Mouse (Mus musculus) megakaryocyte, embryonic 14.5 days (primary cell): ENCODE results near the gene Fam234a. TPM values are rescaled to one million over a fixed set of nuclear protein-coding genes. Genes with fewer than 3 reads are reported as not detected.
"Not testable (repeated sequence)": the region's sequence is repeated elsewhere in the genome, so short reads cannot be mapped to it uniquely, and the experiment has no call there.

Experiments
- H3K27me3 ChIP-seq: replicated peaks from 2 replicates; pipeline ENCODE3; 2012; ENCODE audit warnings: inconsistent platforms
- H3K36me3 ChIP-seq: replicated peaks from 2 replicates; pipeline ENCODE3; 2012; ENCODE audit warnings: low read length, inconsistent platforms, mixed read lengths
- H3K4me1 ChIP-seq: 2 replicates; pipeline ENCODE4 v1.6.1; 2012; ENCODE audit warnings: inconsistent platforms
- H3K4me3 ChIP-seq: replicated peaks from 2 replicates; pipeline ENCODE3; 2012; ENCODE audit warnings: moderate library complexity, mild to moderate bottlenecking, inconsistent platforms
- H3K9me3 ChIP-seq: 2 replicates; pipeline ENCODE4 v1.6.1; 2012; ENCODE audit warnings: inconsistent platforms
- FLI1 ChIP-seq: IDR thresholded peaks from 2 replicates; pipeline ENCODE4 v1.6.1; 2012; ENCODE audit warnings: low read length, inconsistent platforms, mixed read lengths
- GATA1 ChIP-seq: IDR thresholded peaks from 3 replicates; pipeline ENCODE4 v1.6.1; 2012; ENCODE audit warnings: mixed read lengths, low read length, inconsistent platforms, borderline replicate concordance
- polyA plus RNA-seq: library from polyadenylated mRNA; stranded (reverse); fragments of >175 nt; gene quantifications from 2 replicates; pipeline ENCODE4 v1.2.3, GENCODE M21; 2012; ENCODE audit warnings: low replicate concordance; ENCODE audit not compliant: insufficient read depth

The Fam234a gene
- polyA plus RNA-seq, 1 experiment, result 7.0 TPM

GRCm38 (mm10) chr17:26206392-26206791 lies 37.6 kb downstream of the Fam234a start:
- Histone ChIP-seq H3K4me1 (peaks cover 22% of the 10 kb centered on the region), H3K9me3 (no peaks in the 10 kb centered on the region), H3K27me3 (peaks cover 88% of the 10 kb centered on the region), H3K36me3 (no peaks in the 10 kb centered on the region), H3K4me3 (no peak overlapping the region)
- TF ChIP-seq FLI1 (no peak), GATA1 (no peak)

GRCm38 (mm10) chr17:26204766-26205165 lies 39.3 kb downstream of the Fam234a start:
- no peak for TF ChIP-seq GATA1
- TF ChIP-seq FLI1, result no peak

GRCm38 (mm10) chr17:26203321-26203811 lies 40.7 kb downstream of the Fam234a start:
- TF ChIP-seq GATA1 (no peak), FLI1 (no peak)
- Histone ChIP-seq H3K4me1 (peaks cover 31% of the 10 kb centered on the region), H3K9me3 (no peaks in the 10 kb centered on the region), H3K4me3 (peak overlapping the region; percentile 90), H3K36me3 (peaks cover 3% of the 10 kb centered on the region), H3K27me3 (peaks cover 98% of the 10 kb centered on the region)

More at GRCm38 (mm10) chr17:26204766-26205165, 39.3 kb downstream of the Fam234a start:
- Histone ChIP-seq H3K36me3 (no peaks in the 10 kb centered on the region), H3K4me3 (no peak overlapping the region), H3K9me3 (no peaks in the 10 kb centered on the region), H3K4me1 (peaks cover 31% of the 10 kb centered on the region), H3K27me3 (peaks cover 88% of the 10 kb centered on the region)

GRCm38 (mm10) chr17:26202737-26203136 lies 41.3 kb downstream of the Fam234a start, which contains the start of gene Rgs11:
Rgs11 (plus strand) TSS chr17:26202951.
- Histone ChIP-seq H3K9me3 (no peaks in the 10 kb centered on the region), H3K36me3 (peaks cover 8% of the 10 kb centered on the region), H3K4me3 (peak within 1 kb of the TSS; percentile 90), H3K27me3 (peaks cover 93% of the 10 kb centered on the region), H3K4me1 (peaks cover 31% of the 10 kb centered on the region)
- TF ChIP-seq GATA1, result no peak
- TF ChIP-seq FLI1, result no peak

- Histone ChIP-seq H3K4me1 (peaks cover 31% of the 10 kb centered on the region), H3K9me3 (no peaks in the 10 kb centered on the region), H3K36me3 (peaks cover 16% of the 10 kb centered on the region), H3K4me3 (no peak overlapping the region), H3K27me3 (peaks cover 86% of the 10 kb centered on the region)
- TF ChIP-seq GATA1 (no peak), FLI1 (no peak)
Measured at GRCm38 (mm10) chr17:26201998-26202397, 42.0 kb downstream of the Fam234a start.

GRCm38 (mm10) chr17:26200831-26201705 lies 43.0 kb downstream of the Fam234a start:
- peak overlapping the region; percentile 81 for H3K4me3 ChIP-seq
- TF ChIP-seq GATA1, result no peak
- peaks cover 31% of the 10 kb centered on the region for H3K4me1 ChIP-seq
- no peaks in the 10 kb centered on the region for H3K9me3 ChIP-seq
- H3K36me3 ChIP-seq, result peaks cover 25% of the 10 kb centered on the region
- peaks cover 78% of the 10 kb centered on the region for H3K27me3 ChIP-seq

- peaks cover 47% of the 10 kb centered on the region for H3K36me3 ChIP-seq
- no peaks in the 10 kb centered on the region for H3K9me3 ChIP-seq
- peaks cover 56% of the 10 kb centered on the region for H3K27me3 ChIP-seq
- TF ChIP-seq GATA1 (no peak), FLI1 (no peak)
- H3K4me1 ChIP-seq, result peaks cover 31% of the 10 kb centered on the region
- no peak within 1 kb of the TSS for H3K4me3 ChIP-seq
Measured at GRCm38 (mm10) chr17:26198892-26199291, 45.1 kb downstream of the Fam234a start, which contains the start of gene Pdia2. Pdia2 (minus strand) TSS chr17:26199087.

- Histone ChIP-seq H3K27me3 (no peaks in the 10 kb centered on the region), H3K9me3 (no peaks in the 10 kb centered on the region), H3K4me1 (no peaks in the 10 kb centered on the region), H3K36me3 (peaks cover 99% of the 10 kb centered on the region), H3K4me3 (no peak overlapping the region)
- TF ChIP-seq GATA1 (no peak), FLI1 (no peak)
Measured at GRCm38 (mm10) chr17:26192481-26193190, 51.4 kb downstream of the Fam234a start.

- peaks cover 99% of the 10 kb centered on the region for H3K36me3 ChIP-seq
- not testable (repeated sequence) for H3K4me3 ChIP-seq, H3K9me3 ChIP-seq, H3K27me3 ChIP-seq, H3K4me1 ChIP-seq
Measured at GRCm38 (mm10) chr17:26191486-26191885, 52.6 kb downstream of the Fam234a start.
